Mouse (Mus musculus) testis, adult 2 months (tissue): ENCODE measurements at regions not wholly inside any gene's neighbourhood (a gene's known extent, or its start where the extent isn't known, plus 50 kb on each side); places are given as distances from the start of the nearest gene placed in this dataset.
"Not testable (repeated sequence)": the region's sequence is repeated elsewhere in the genome, so short reads cannot be mapped to it uniquely, and the experiment has no call there.

Experiments used
- H3K27ac ChIP-seq: fragments of 200-500 bp; 2 replicates; pipeline ENCODE4 v1.5.1; 2012; ENCODE audit warnings: low read depth, low read length; ENCODE audit not compliant: control insufficient read depth, insufficient read depth
- H3K27me3 ChIP-seq: fragments of 200-500 bp; 2 replicates; pipeline ENCODE4 v1.6.1; 2012; ENCODE audit warnings: mild to moderate bottlenecking, low read length, moderate library complexity; ENCODE audit not compliant: control insufficient read depth, insufficient read depth
- H3K36me3 ChIP-seq: fragments of 200-500 bp; 2 replicates; pipeline ENCODE4 v1.6.1; 2012; ENCODE audit warnings: mild to moderate bottlenecking, low read length; ENCODE audit not compliant: control insufficient read depth, insufficient read depth
- H3K4me1 ChIP-seq: fragments of 200-500 bp; 2 replicates; pipeline ENCODE4 v1.6.1; 2012; ENCODE audit warnings: low read length; ENCODE audit not compliant: control insufficient read depth, insufficient read depth
- H3K4me3 ChIP-seq: fragments of 200-500 bp; 2 replicates; pipeline ENCODE4 v1.5.1; 2012; ENCODE audit warnings: low read depth, mild to moderate bottlenecking, low read length, moderate library complexity, mixed read lengths; ENCODE audit not compliant: control insufficient read depth
- CTCF ChIP-seq: fragments of 200-500 bp; IDR thresholded peaks from 2 replicates; pipeline ENCODE4 v1.5.1; 2012; ENCODE audit warnings: low read depth, mild to moderate bottlenecking, inconsistent platforms, low read length, moderate library complexity; ENCODE audit not compliant: control insufficient read depth, insufficient read depth, insufficient replicate concordance
- POLR2A ChIP-seq: fragments of 200-500 bp; IDR thresholded peaks from 2 replicates; pipeline ENCODE4 v1.6.1; 2012; ENCODE audit warnings: low read depth, mild to moderate bottlenecking, inconsistent platforms, low read length, moderate library complexity; ENCODE audit not compliant: control insufficient read depth

- TF ChIP-seq POLR2A (no peak), CTCF (no peak)
- Histone ChIP-seq H3K27ac (no peak overlapping the region), H3K27me3 (no peaks in the 10 kb centered on the region), H3K4me3 (no peak overlapping the region), H3K36me3 (no peaks in the 10 kb centered on the region), H3K4me1 (no peaks in the 10 kb centered on the region)
Observed at GRCm38 (mm10) chrX:50597105-50597504, 168.8 kb upstream of the Olfr1324 start.

GRCm38 (mm10) chrX:50594976-50595375 is 166.7 kb upstream of the Olfr1324 start:
- H3K4me1 ChIP-seq, H3K27me3 ChIP-seq, H3K27ac ChIP-seq, H3K4me3 ChIP-seq, H3K36me3 ChIP-seq: not testable (repeated sequence)

GRCm38 (mm10) chrX:50591477-50591876 is 163.2 kb upstream of the Olfr1324 start:
- no peak overlapping the region for H3K27ac ChIP-seq
- no peak for TF ChIP-seq POLR2A
- TF ChIP-seq CTCF = no peak
- H3K4me1 ChIP-seq = no peaks in the 10 kb centered on the region
- no peaks in the 10 kb centered on the region for H3K27me3 ChIP-seq
- no peaks in the 10 kb centered on the region for H3K36me3 ChIP-seq
- no peak overlapping the region for H3K4me3 ChIP-seq

GRCm38 (mm10) chrX:50590673-50591341 is 162.5 kb upstream of the Olfr1324 start:
- H3K36me3 ChIP-seq = no peaks in the 10 kb centered on the region
- no peaks in the 10 kb centered on the region for H3K27me3 ChIP-seq
- TF ChIP-seq CTCF (no peak), POLR2A (no peak)
- H3K27ac ChIP-seq = no peak overlapping the region
- H3K4me3 ChIP-seq = no peak overlapping the region
- no peaks in the 10 kb centered on the region for H3K4me1 ChIP-seq

- no peaks in the 10 kb centered on the region for H3K36me3 ChIP-seq
- no peak overlapping the region for H3K4me3 ChIP-seq
- H3K27ac ChIP-seq = no peak overlapping the region
- no peaks in the 10 kb centered on the region for H3K4me1 ChIP-seq
- H3K27me3 ChIP-seq = no peaks in the 10 kb centered on the region
- TF ChIP-seq POLR2A (no peak), CTCF (no peak)
Observed at GRCm38 (mm10) chrX:50588892-50589291, 160.6 kb upstream of the Olfr1324 start.

- no peak overlapping the region for H3K4me3 ChIP-seq
- TF ChIP-seq POLR2A (no peak), CTCF (no peak)
- H3K36me3 ChIP-seq = no peaks in the 10 kb centered on the region
- no peak overlapping the region for H3K27ac ChIP-seq
- H3K27me3 ChIP-seq = no peaks in the 10 kb centered on the region
- no peaks in the 10 kb centered on the region for H3K4me1 ChIP-seq
Observed at GRCm38 (mm10) chrX:50583741-50584580, 155.7 kb upstream of the Olfr1324 start.

- TF ChIP-seq POLR2A = no peak
- TF ChIP-seq CTCF = no peak
- no peaks in the 10 kb centered on the region for H3K36me3 ChIP-seq
- H3K4me1 ChIP-seq = no peaks in the 10 kb centered on the region
- H3K4me3 ChIP-seq = no peak overlapping the region
- H3K27ac ChIP-seq = no peak overlapping the region
- no peaks in the 10 kb centered on the region for H3K27me3 ChIP-seq
Observed at GRCm38 (mm10) chrX:50580200-50580599, 151.9 kb upstream of the Olfr1324 start.
